Mouse (Mus musculus): ENCODE measurements around the gene Gm20517.
A peak's percentile ranks its signal among the peaks of the same experiment; 100 is the strongest.

GRCm38 (mm10) chr17:47614018-47614417, 2.6 kb downstream of the Gm20517 start:
- TF ChIP-seq POLR2A (IDR thresholded peaks at IDR 0.05; ENCODE audit: low read depth, low read length) (no peak), CTCF (IDR thresholded peaks at IDR 0.05; ENCODE audit: borderline replicate concordance, insufficient read depth, low read length) (peak; percentile 56; the same call in 1 of the 2 replicates)

Data from embryonic fibroblast, embryonic 13.5 days (primary cell).